Mouse (Mus musculus) myocyte (in vitro differentiated cells): Measurements from ENCODE around the gene Pde4d. TPM values are rescaled to one million over a fixed set of nuclear protein-coding genes. Genes with fewer than 3 reads are reported as not detected.
A peak's percentile ranks its signal among the peaks of the same experiment; 100 is the strongest.

Experiments
- H3K27me3 ChIP-seq: one replicate; pipeline ENCODE4 v1.6.1; 2011; ENCODE audit not compliant: control insufficient read depth, insufficient read depth, insufficient read length
- H3K36me3 ChIP-seq: one replicate; pipeline ENCODE4 v1.6.1; 2011; ENCODE audit not compliant: control insufficient read depth, insufficient read depth
- H3K4me2 ChIP-seq: one replicate; pipeline ENCODE4 v1.6.1; 2011; ENCODE audit warnings: low read depth, control low read depth
- H3K4me3 ChIP-seq: one replicate; pipeline ENCODE4 v1.5.1; 2011; ENCODE audit warnings: mild to moderate bottlenecking, control low read depth, moderate library complexity
- H3K79me2 ChIP-seq: one replicate; pipeline ENCODE4 v1.6.1; 2011; ENCODE audit not compliant: control insufficient read depth, insufficient read depth
- H3ac ChIP-seq: one replicate; pipeline ENCODE4 v1.6.1; 2011; ENCODE audit not compliant: control insufficient read depth, insufficient read length
- CEBPB ChIP-seq: IDR thresholded peaks from 2 replicates; pipeline ENCODE4 v1.6.1; 2011; ENCODE audit warnings: mild to moderate bottlenecking, moderate library complexity; ENCODE audit not compliant: poor library complexity, insufficient read depth, severe bottlenecking
- E2F4 ChIP-seq: IDR thresholded peaks from one replicate; pipeline ENCODE4 v1.6.1; 2011; ENCODE audit warnings: mild to moderate bottlenecking, control low read depth, moderate library complexity; ENCODE audit not compliant: insufficient read depth
- MAX ChIP-seq: IDR thresholded peaks from one replicate; pipeline ENCODE4 v1.6.1; 2011; ENCODE audit warnings: low read depth, mild to moderate bottlenecking, control low read depth
- MYOD1 ChIP-seq, 3 experiments: IDR thresholded peaks; one replicate each; pipeline ENCODE4 v1.6.1; 2011; ENCODE audit warnings: control low read depth in 2 of 3, low read depth in 2 of 3, mild to moderate bottlenecking in 2 of 3, moderate library complexity in 1 of 3; ENCODE audit not compliant: insufficient read length in 2 of 3, control insufficient read depth in 1 of 3
- MYOG ChIP-seq, 3 experiments: IDR thresholded peaks; one replicate each; pipeline ENCODE4 v1.6.1; 2011; ENCODE audit warnings: control low read depth in 2 of 3, low read depth in 2 of 3, mild to moderate bottlenecking in 2 of 3; ENCODE audit not compliant: insufficient read length in 2 of 3, control insufficient read depth in 1 of 3, insufficient read depth in 1 of 3
- POLR2A ChIP-seq: IDR thresholded peaks from one replicate; pipeline ENCODE4 v1.6.1; 2011; ENCODE audit warnings: low read depth, mild to moderate bottlenecking, control low read depth, moderate library complexity; ENCODE audit not compliant: insufficient read length
- POLR2AphosphoS2 ChIP-seq: IDR thresholded peaks from one replicate; pipeline ENCODE4 v1.6.1; 2011; ENCODE audit warnings: low read depth, control low read depth; ENCODE audit not compliant: insufficient read length
- REST ChIP-seq: IDR thresholded peaks from one replicate; pipeline ENCODE4 v1.6.1; 2011; ENCODE audit warnings: mild to moderate bottlenecking, control low read depth, moderate library complexity; ENCODE audit not compliant: insufficient read depth, insufficient read length
- SRF ChIP-seq: IDR thresholded peaks from one replicate; pipeline ENCODE4 v1.6.1; 2011; ENCODE audit warnings: low read depth; ENCODE audit not compliant: control insufficient read depth, insufficient read length
- TCF12 ChIP-seq: IDR thresholded peaks from one replicate; pipeline ENCODE4 v1.6.1; 2011; ENCODE audit warnings: mild to moderate bottlenecking, control low read depth; ENCODE audit not compliant: poor library complexity, insufficient read depth, severe bottlenecking
- TCF3 ChIP-seq: IDR thresholded peaks from one replicate; pipeline ENCODE4 v1.6.1; 2011; ENCODE audit warnings: low read depth, control low read depth; ENCODE audit not compliant: insufficient read length
- USF1 ChIP-seq: IDR thresholded peaks from one replicate; pipeline ENCODE4 v1.6.1; 2011; ENCODE audit warnings: low read depth, mild to moderate bottlenecking, control low read depth, moderate library complexity
- polyA plus RNA-seq: library from polyadenylated mRNA; unstranded; fragments of >200 nt; fragmentation: generic; extraction: Trizol; gene quantifications from one replicate; pipeline ENCODE4 v1.2.1, GENCODE M21; 2012; ENCODE audit warnings: missing spikeins

Gene Pde4d
- polyA plus RNA-seq, 1 experiment = 8.2 TPM

DNA sequence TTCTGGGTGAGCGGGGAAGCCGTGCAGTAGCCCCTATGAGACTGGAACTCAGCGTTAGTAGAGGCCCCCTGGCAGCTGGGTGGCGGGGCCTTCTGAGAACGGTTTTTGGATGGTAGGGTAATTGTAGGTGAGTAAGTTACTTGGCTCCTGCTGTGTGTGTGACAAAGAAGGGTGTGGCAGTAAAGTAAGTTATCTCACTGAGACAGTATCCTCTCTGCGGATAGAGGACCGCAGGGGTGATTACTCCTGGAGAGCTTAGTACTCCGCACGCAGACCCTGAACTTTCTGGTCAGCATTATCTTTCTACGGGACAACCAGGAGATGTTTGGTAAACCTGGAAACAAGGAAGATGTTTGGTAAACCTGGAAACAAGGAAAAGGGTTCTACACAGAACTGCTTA, 1233.3 kb downstream of the Pde4d start:
- H3K4me3 ChIP-seq = no peak overlapping the region
- peaks cover 25% of the 10 kb centered on the region for H3K79me2 ChIP-seq
- no peak overlapping the region for H3K4me2 ChIP-seq
- no peak overlapping the region for H3ac ChIP-seq
- no peaks in the 10 kb centered on the region for H3K36me3 ChIP-seq
- no peaks in the 10 kb centered on the region for H3K27me3 ChIP-seq
- no peak for TF ChIP-seq USF1
- TF ChIP-seq E2F4 = no peak
- TF ChIP-seq CEBPB = no peak
- no peak for TF ChIP-seq TCF3
- TF ChIP-seq POLR2AphosphoS2 = no peak
- TF ChIP-seq MAX = no peak
- no peak for TF ChIP-seq MYOG (IDR thresholded peaks at IDR 0.05; ENCODE audit: control insufficient read depth in 1 of 3, insufficient read depth in 1 of 3, insufficient read length in 2 of 3, low read depth in 2 of 3)
- TF ChIP-seq POLR2A = no peak
- no peak for TF ChIP-seq TCF12
- no peak for TF ChIP-seq REST
- no peak for TF ChIP-seq SRF
- no peak for TF ChIP-seq MYOD1 (IDR thresholded peaks at IDR 0.05; ENCODE audit: control insufficient read depth in 1 of 3, insufficient read length in 2 of 3, low read depth in 2 of 3)

- Histone ChIP-seq H3K36me3 (no peaks in the 10 kb centered on the region), H3K4me2 (peak overlapping the region; percentile 81), H3K79me2 (peaks cover 44% of the 10 kb centered on the region), H3K27me3 (no peaks in the 10 kb centered on the region), H3ac (no peak overlapping the region), H3K4me3 (peak overlapping the region; percentile 83)
- TF ChIP-seq TCF12 = no peak
- no peak for TF ChIP-seq POLR2A
- TF ChIP-seq POLR2AphosphoS2 = no peak
- TF ChIP-seq USF1 = no peak
- no peak for TF ChIP-seq CEBPB
- no peak for TF ChIP-seq E2F4
- TF ChIP-seq SRF = no peak
- TF ChIP-seq MAX = no peak
- no peak for TF ChIP-seq MYOD1 (IDR thresholded peaks at IDR 0.05; ENCODE audit: control insufficient read depth in 1 of 3, insufficient read length in 2 of 3, low read depth in 2 of 3)
- no peak for TF ChIP-seq TCF3
- TF ChIP-seq MYOG (IDR thresholded peaks at IDR 0.05; ENCODE audit: control insufficient read depth in 1 of 3, insufficient read depth in 1 of 3, insufficient read length in 2 of 3, low read depth in 2 of 3) = no peak
- no peak for TF ChIP-seq REST
Measured at GRCm38 (mm10) chr13:109684985-109685295, 1235.2 kb downstream of the Pde4d start.

DNA sequence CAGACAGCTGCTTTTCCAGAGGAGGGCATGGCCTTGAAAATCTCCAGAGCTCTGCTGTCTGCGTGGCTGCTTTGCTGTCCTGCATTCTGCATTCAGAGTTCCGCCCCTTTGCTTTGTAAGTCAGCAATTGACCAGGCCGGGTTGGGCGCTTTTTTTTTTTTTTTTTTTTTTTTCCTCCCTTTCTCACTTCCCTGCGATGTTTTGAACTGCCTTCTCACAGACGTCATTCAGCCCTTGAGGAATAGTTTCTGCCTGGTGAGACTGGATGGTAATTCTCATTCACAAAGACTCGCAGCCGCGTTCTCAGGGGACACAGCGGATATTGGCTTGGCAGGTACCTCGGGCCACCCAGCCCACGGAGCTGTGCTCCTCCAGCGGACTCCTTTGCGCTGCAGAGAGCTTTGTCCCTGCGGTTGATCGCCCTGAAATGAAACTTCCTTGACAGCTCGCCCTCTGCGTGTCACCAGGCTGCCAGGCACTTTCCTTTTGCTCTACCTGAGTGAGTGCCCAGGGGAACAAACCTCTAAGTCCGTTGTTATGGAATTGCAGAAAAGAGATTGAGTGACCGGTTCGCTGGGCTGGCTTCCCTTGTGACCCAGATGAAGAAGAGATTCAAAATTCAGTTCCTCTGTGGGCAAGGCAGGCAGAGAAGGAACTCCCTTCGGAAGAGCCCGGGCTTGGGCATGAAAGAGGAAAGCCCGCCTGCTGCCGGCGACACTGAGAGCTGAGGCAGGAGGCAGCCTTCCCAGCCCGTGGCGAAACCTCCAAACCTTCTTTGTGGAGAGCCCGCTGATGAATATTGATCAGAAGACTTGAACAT, 1235.8 kb downstream of the Pde4d start:
- Histone ChIP-seq H3K36me3 (no peaks in the 10 kb centered on the region), H3ac (no peak overlapping the region), H3K4me3 (peak overlapping the region; percentile 83), H3K79me2 (peaks cover 50% of the 10 kb centered on the region), H3K4me2 (peak overlapping the region; percentile 81), H3K27me3 (no peaks in the 10 kb centered on the region)
- no peak for TF ChIP-seq TCF3
- no peak for TF ChIP-seq E2F4
- TF ChIP-seq REST = no peak
- TF ChIP-seq MAX = no peak
- no peak for TF ChIP-seq POLR2A
- TF ChIP-seq USF1 = no peak
- no peak for TF ChIP-seq POLR2AphosphoS2
- TF ChIP-seq MYOD1 (IDR thresholded peaks at IDR 0.05; ENCODE audit: control insufficient read depth in 1 of 3, insufficient read length in 2 of 3, low read depth in 2 of 3) = no peak
- no peak for TF ChIP-seq SRF
- no peak for TF ChIP-seq TCF12
- TF ChIP-seq MYOG (IDR thresholded peaks at IDR 0.05; ENCODE audit: control insufficient read depth in 1 of 3, insufficient read depth in 1 of 3, insufficient read length in 2 of 3, low read depth in 2 of 3) = no peak
- no peak for TF ChIP-seq CEBPB

GRCm38 (mm10) chr13:109686116-109686876, 1236.5 kb downstream of the Pde4d start:
- Histone ChIP-seq H3K36me3 (no peaks in the 10 kb centered on the region), H3K4me3 (peak overlapping the region; percentile 83), H3K79me2 (peaks cover 58% of the 10 kb centered on the region), H3K27me3 (no peaks in the 10 kb centered on the region), H3ac (no peak overlapping the region), H3K4me2 (peak overlapping the region; percentile 81)
- no peak for TF ChIP-seq POLR2A
- no peak for TF ChIP-seq SRF
- TF ChIP-seq MAX = no peak
- TF ChIP-seq MYOG (IDR thresholded peaks at IDR 0.05; ENCODE audit: control insufficient read depth in 1 of 3, insufficient read depth in 1 of 3, insufficient read length in 2 of 3, low read depth in 2 of 3) = no peak
- TF ChIP-seq USF1 = no peak
- no peak for TF ChIP-seq TCF12
- TF ChIP-seq POLR2AphosphoS2 = no peak
- no peak for TF ChIP-seq CEBPB
- TF ChIP-seq TCF3 = no peak
- TF ChIP-seq E2F4 = no peak
- no peak for TF ChIP-seq MYOD1 (IDR thresholded peaks at IDR 0.05; ENCODE audit: control insufficient read depth in 1 of 3, insufficient read length in 2 of 3, low read depth in 2 of 3)
- no peak for TF ChIP-seq REST
